Mouse (Mus musculus) thymus, postnatal 36 days (tissue): ENCODE measurements around the gene Obox1.
"Not testable (repeated sequence)": the region's sequence is repeated elsewhere in the genome, so short reads cannot be mapped to it uniquely, and the experiment has no call there.

Source experiments
- DNase-seq, 2 experiments: peaks; one replicate each; pipeline ENCODE4 v3.0.0; 2022; ENCODE audit warnings: mixed read lengths in 2 of 2

Obox1 gene

GRCm38 (mm10) chr7:15388421-15388998 is at the start of gene Obox1, which contains the start of gene Obox2:
Gene Obox1, plus strand, starts transcription at chr7:15388948.
Gene Obox2, plus strand, starts transcription at chr7:15388721.
- not testable (repeated sequence) for DNase-seq

- not testable (repeated sequence) for DNase-seq
These were observed 10.6 kb downstream of the Obox1 start for GRCm38 (mm10) chr7:15399147-15399874.

- DNase-seq: not testable (repeated sequence)
These were observed 18.1 kb downstream of the Obox1 start for GRCm38 (mm10) chr7:15406816-15407215.

- not testable (repeated sequence) for DNase-seq
These were observed 29.3 kb downstream of the Obox1 start for GRCm38 (mm10) chr7:15418046-15418445.

GRCm38 (mm10) chr7:15425537-15425936 is 36.8 kb downstream of the Obox1 start:
- not testable (repeated sequence) for DNase-seq

GRCm38 (mm10) chr7:15509411-15509810 is 120.7 kb downstream of the Obox1 start:
- not testable (repeated sequence) for DNase-seq
